8 mouse cellular contexts compared by ENCODE assay signal in the genomic region with DNA sequence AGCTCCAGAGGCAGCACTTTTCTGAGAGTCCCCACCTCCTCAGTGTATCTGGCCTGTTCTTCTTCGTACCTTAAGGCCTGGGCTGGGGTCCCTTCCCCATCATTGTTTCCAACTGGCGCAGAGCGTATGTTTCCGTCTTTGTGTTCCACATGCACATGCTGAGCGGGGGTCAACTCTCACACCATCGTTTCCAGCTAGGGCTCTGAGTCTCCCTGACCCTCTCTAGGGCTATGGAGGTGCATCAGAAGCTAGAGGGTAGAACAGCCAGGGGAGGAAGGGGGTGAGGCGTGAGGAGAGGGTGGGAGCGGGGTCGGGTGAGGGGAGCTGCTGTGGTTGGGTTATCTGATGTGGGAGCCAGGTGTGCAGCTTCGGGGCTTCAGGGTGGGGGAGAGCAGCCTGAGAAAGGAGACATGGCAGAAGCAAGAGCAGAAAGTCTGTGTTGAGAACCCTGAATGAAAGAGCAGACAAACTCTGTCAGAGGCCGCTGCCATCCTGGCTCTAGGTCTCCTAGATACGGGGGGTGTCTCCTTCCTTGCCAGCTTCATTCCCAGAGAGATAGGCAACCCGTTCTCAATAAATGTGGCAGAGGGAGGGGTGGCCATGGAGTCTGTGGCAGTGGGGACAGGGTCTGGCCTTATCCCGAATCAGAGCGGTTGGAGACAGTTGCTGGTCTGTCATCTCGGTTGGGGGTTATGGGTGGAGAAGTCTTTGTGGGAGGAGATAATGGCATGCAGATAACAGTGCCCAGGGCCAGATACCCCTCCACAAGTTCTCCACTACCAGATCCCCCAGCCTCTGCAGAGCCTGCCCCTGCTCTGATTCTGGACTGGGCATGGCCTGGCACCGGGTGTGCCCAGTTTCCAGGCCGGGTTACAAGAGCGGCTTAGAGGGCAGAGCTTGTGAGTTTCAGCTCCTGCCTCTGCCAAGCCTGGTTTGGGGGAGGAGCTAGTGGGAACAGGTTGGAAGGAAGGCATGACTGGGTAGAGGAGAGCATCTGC. TPM values are rescaled to one million over a fixed set of nuclear protein-coding genes. Genes with fewer than 3 reads are reported as not detected.
A peak's percentile ranks its signal among the peaks of the same experiment; 100 is the strongest.
DNase-seq lines count a peak whose midpoint lies in the region; ATAC-seq and TF ChIP-seq lines count a peak whose summit lies in the region.

Gene Hdac7 (minus strand): TSS at position 466 of the 998 bp plus-strand sequence.

- peaks cover 12% of the 10 kb centered on the region for H3K27me3 ChIP-seq in megakaryocyte, embryonic 14.5 days (replicated peaks)
- H3K27me3 ChIP-seq in embryonic facial prominence, embryonic 14.5 days (replicated peaks; ENCODE audit: control insufficient read depth, insufficient read depth, low read length): no peaks in the 10 kb centered on the region
- H3K27me3 ChIP-seq in heart, postnatal 0 days (ENCODE audit: control insufficient read depth, insufficient read depth, low read length): no peaks in the 10 kb centered on the region
- no peaks in the 10 kb centered on the region for H3K27me3 ChIP-seq in limb, embryonic 10.5 days (ENCODE audit: low read depth, poor library complexity, severe bottlenecking)
- H3K27me3 ChIP-seq in myocyte (ENCODE audit: control insufficient read depth, insufficient read depth, insufficient read length): no peaks in the 10 kb centered on the region

- H3K4me3 ChIP-seq in megakaryocyte, embryonic 14.5 days (replicated peaks): no peak within 1 kb of the TSS
- H3K4me3 ChIP-seq in embryonic facial prominence, embryonic 14.5 days (ENCODE audit: low read depth, low read length): no peak within 1 kb of the TSS
- H3K4me3 ChIP-seq in heart, postnatal 0 days (ENCODE audit: low read depth, low read length): peak within 1 kb of the TSS; percentile 27; the same call in 1 of the 2 replicates
- no peak within 1 kb of the TSS for H3K4me3 ChIP-seq in limb, embryonic 10.5 days
- H3K4me3 ChIP-seq in myocyte: no peak within 1 kb of the TSS

- TF ChIP-seq CTCF in heart, postnatal 0 days (IDR thresholded peaks at IDR 0.05; ENCODE audit: low read depth): no peak

- no peak within 1 kb of the TSS for H3K4me2 ChIP-seq in embryonic facial prominence, embryonic 14.5 days (ENCODE audit: low read depth, low read length)
- H3K4me2 ChIP-seq in heart, postnatal 0 days (ENCODE audit: low read depth, low read length): peak within 1 kb of the TSS; percentile 17; the same call in 1 of the 2 replicates
- no peak within 1 kb of the TSS for H3K4me2 ChIP-seq in myocyte (ENCODE audit: low read depth)

- DNase-seq in embryonic facial prominence, embryonic 14.5 days (ENCODE audit: low spot score): no peak
- DNase-seq in heart, postnatal 0 days (ENCODE audit: low spot score): no peak
- DNase-seq in limb, embryonic 10.5 days (ENCODE audit: low spot score): no peak
- no peak for DNase-seq in ovary, postnatal 36 days (ENCODE audit: low spot score)

- TF ChIP-seq EP300 in heart, postnatal 0 days (IDR thresholded peaks at IDR 0.05; ENCODE audit: low read depth): no peak

- no peak for ATAC-seq in megakaryocyte, adult 5-6 weeks (ENCODE audit: poor library complexity, severe bottlenecking)
- ATAC-seq in embryonic facial prominence, embryonic 14.5 days (ENCODE audit: low read depth): no peak
- no peak for ATAC-seq in heart, postnatal 0 days (ENCODE audit: insufficient read depth, low read depth)
- ATAC-seq in monocyte, adult 5-6 weeks (replicated peaks; ENCODE audit: insufficient number of reproducible peaks, low FRiP score, low TSS enrichment, poor library complexity, severe bottlenecking): no peak

- H3K79me2 ChIP-seq in myocyte (ENCODE audit: control insufficient read depth, insufficient read depth): no peaks in the 10 kb centered on the region

- peaks cover 9% of the 10 kb centered on the region for H3K9me3 ChIP-seq in megakaryocyte, embryonic 14.5 days
- H3K9me3 ChIP-seq in embryonic facial prominence, embryonic 14.5 days (ENCODE audit: control insufficient read depth, low read length): no peaks in the 10 kb centered on the region
- H3K9me3 ChIP-seq in heart, postnatal 0 days (replicated peaks; ENCODE audit: control insufficient read depth, low read length): no peaks in the 10 kb centered on the region
- H3K9me3 ChIP-seq in limb, embryonic 10.5 days (replicated peaks): no peaks in the 10 kb centered on the region

- no peak within 1 kb of the TSS for H3K9ac ChIP-seq in embryonic facial prominence, embryonic 14.5 days (ENCODE audit: low read depth, low read length)
- no peak within 1 kb of the TSS for H3K9ac ChIP-seq in heart, postnatal 0 days (replicated peaks; ENCODE audit: low read depth, low read length)

- 71% methylated on average over 19 of the region's 19 CpGs for WGBS in embryonic facial prominence, embryonic 14.5 days
- WGBS in heart, postnatal 0 days: 65% methylated on average over 19 of the region's 19 CpGs
- 66% methylated on average over 19 of the region's 19 CpGs for WGBS in limb, embryonic 10.5 days

- peaks cover 54% of the 10 kb centered on the region for H3K4me1 ChIP-seq in megakaryocyte, embryonic 14.5 days
- peaks cover 13% of the 10 kb centered on the region for H3K4me1 ChIP-seq in embryonic facial prominence, embryonic 14.5 days (ENCODE audit: control insufficient read depth, insufficient read depth, low read length)
- H3K4me1 ChIP-seq in heart, postnatal 0 days (ENCODE audit: control insufficient read depth, insufficient read depth): peaks cover 15% of the 10 kb centered on the region
- peaks cover 31% of the 10 kb centered on the region for H3K4me1 ChIP-seq in limb, embryonic 10.5 days

- no peak for TF ChIP-seq POLR2A in myocyte (IDR thresholded peaks at IDR 0.05; ENCODE audit: insufficient read length, low read depth)

- H3K27ac ChIP-seq in embryonic facial prominence, embryonic 14.5 days (replicated peaks; ENCODE audit: low read depth, low read length): no peak within 1 kb of the TSS
- H3K27ac ChIP-seq in heart, postnatal 0 days (ENCODE audit: low read depth): peak within 1 kb of the TSS; percentile 23; the same call in 1 of the 2 replicates
- no peak within 1 kb of the TSS for H3K27ac ChIP-seq in limb, embryonic 10.5 days

- no peak within 1 kb of the TSS for H3ac ChIP-seq in myocyte (ENCODE audit: control insufficient read depth, insufficient read length)

- H3K36me3 ChIP-seq in megakaryocyte, embryonic 14.5 days (replicated peaks; ENCODE audit: low read length): no peaks in the 10 kb centered on the region
- H3K36me3 ChIP-seq in embryonic facial prominence, embryonic 14.5 days (ENCODE audit: control insufficient read depth, insufficient read depth, low read length): no peaks in the 10 kb centered on the region
- H3K36me3 ChIP-seq in heart, postnatal 0 days (replicated peaks; ENCODE audit: control insufficient read depth, insufficient read depth, low read length): no peaks in the 10 kb centered on the region
- H3K36me3 ChIP-seq in limb, embryonic 10.5 days: no peaks in the 10 kb centered on the region
- no peaks in the 10 kb centered on the region for H3K36me3 ChIP-seq in myocyte (ENCODE audit: control insufficient read depth, insufficient read depth)

TF ChIP-seq in myocyte, 11 proteins besides CTCF, POLR2A, EP300 and RAD21:
- TF ChIP-seq TCF12 (IDR thresholded peaks at IDR 0.05; ENCODE audit: insufficient read depth, poor library complexity, severe bottlenecking) (no peak), SRF (IDR thresholded peaks at IDR 0.05; ENCODE audit: control insufficient read depth, insufficient read length, low read depth) (no peak), E2F4 (IDR thresholded peaks at IDR 0.05; ENCODE audit: insufficient read depth) (no peak), MYOG (IDR thresholded peaks at IDR 0.05; ENCODE audit: control insufficient read depth in 1 of 3, insufficient read depth in 1 of 3, insufficient read length in 2 of 3, low read depth in 2 of 3) (no peak), CEBPB (IDR thresholded peaks at IDR 0.05; ENCODE audit: insufficient read depth, poor library complexity, severe bottlenecking) (no peak), MAX (IDR thresholded peaks at IDR 0.05; ENCODE audit: low read depth) (no peak), REST (IDR thresholded peaks at IDR 0.05; ENCODE audit: insufficient read depth, insufficient read length) (no peak), USF1 (IDR thresholded peaks at IDR 0.05; ENCODE audit: low read depth) (no peak), MYOD1 (IDR thresholded peaks at IDR 0.05; ENCODE audit: control insufficient read depth in 1 of 3, insufficient read length in 2 of 3, low read depth in 2 of 3) (no peak), POLR2AphosphoS2 (IDR thresholded peaks at IDR 0.05; ENCODE audit: insufficient read length, low read depth) (no peak), TCF3 (IDR thresholded peaks at IDR 0.05; ENCODE audit: insufficient read length, low read depth) (no peak)
TF ChIP-seq in myocyte: peak in this region for 0.

RNA-seq across cellular contexts. Expression of gene Hdac7, which starts in this region (rescaled TPM):
- 26.8 and 31.2 TPM in 2 replicates for polyA plus RNA-seq in megakaryocyte, embryonic 14.5 days (2012; ENCODE audit: insufficient read depth, low replicate concordance)
- total RNA-seq in megakaryocyte, adult 5-6 weeks (2015): 15.6 and 17.2 TPM in 2 replicates
- 5.7 and 6.2 TPM in 2 replicates for total RNA-seq in megakaryocyte, adult 5-6 weeks (2017)
- 30.8 and 31.7 TPM in 2 replicates for polyA plus RNA-seq in embryonic facial prominence, embryonic 14.5 days (2014; fragmentation: Nextera tagmentation; extraction: Ambion mirVana)
- total RNA-seq in heart, postnatal 0 days (2014; rRNA removed; ENCODE audit: low replicate concordance): 34.4 and 36.9 TPM in 2 replicates
- 15.6 TPM in 2 replicates for polyA plus RNA-seq in heart, postnatal 0 days (2015; fragmentation: Nextera tagmentation; extraction: Ambion mirVana)
- polyA plus RNA-seq in limb, embryonic 10.5 days (2016; fragmentation: Nextera tagmentation; extraction: Ambion mirVana): 28.5 and 32.1 TPM in 2 replicates
- 17.4 TPM for polyA plus RNA-seq in myocyte (2012; fragmentation: generic; extraction: Trizol)
- total RNA-seq in monocyte, adult 5-6 weeks (2017): 6.5 to 17.5 TPM (median 10.7 TPM) in 3 replicates
